Mouse (Mus musculus): Measurements from ENCODE around the gene Morn1.

GRCm38 (mm10) chr4:155135909-155136585, 49.7 kb downstream of the Morn1 start:
- TF ChIP-seq RAD21 (IDR thresholded peaks at IDR 0.05; ENCODE audit: low read depth, low read length) (no peak), CHD2 (IDR thresholded peaks at IDR 0.05; ENCODE audit: low read length) (no peak), ELF1 (IDR thresholded peaks at IDR 0.05; ENCODE audit: low read depth, low read length) (no peak), ZNF384 (IDR thresholded peaks at IDR 0.05; ENCODE audit: low read depth, low read length) (no peak), MAX (IDR thresholded peaks at IDR 0.05; ENCODE audit: low read length) (no peak)

Measured in CH12.LX (cell line).